Mouse (Mus musculus) retina, adult 2 months (tissue): ENCODE measurements at regions not wholly inside any gene's neighbourhood (a gene's known extent, or its start where the extent isn't known, plus 50 kb on each side); places are given as distances from the start of the nearest gene placed in this dataset.

ENCODE experiments used
- DNase-seq: peaks from one replicate; pipeline ENCODE4 v3.0.0-alpha.2; 2012; ENCODE audit warnings: low read depth, low spot score

DNA sequence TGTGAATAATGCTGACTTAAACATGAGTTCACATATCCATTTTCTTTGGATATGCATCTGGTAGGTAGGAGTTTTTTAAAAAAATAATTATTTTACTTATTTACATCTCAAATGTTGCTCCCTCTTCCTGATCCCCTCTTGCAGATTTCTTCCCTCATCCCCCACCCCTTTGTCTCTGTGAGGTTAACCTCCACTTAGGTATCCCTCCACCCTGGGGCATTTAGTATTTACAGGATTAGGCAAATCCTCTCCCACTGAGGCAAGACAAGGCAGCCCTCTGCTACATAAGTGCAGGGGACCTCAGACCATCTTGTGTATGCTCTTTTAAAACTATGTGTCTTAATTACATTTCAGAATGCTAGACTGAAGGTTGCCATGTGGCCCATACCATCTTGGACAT lies 155.2 kb upstream of the Shcbp1 start:
- no peak for DNase-seq

GRCm38 (mm10) chr8:4934035-4934434 lies 154.7 kb upstream of the Shcbp1 start:
- no peak for DNase-seq

GRCm38 (mm10) chr8:4916447-4916846 lies 137.1 kb upstream of the Shcbp1 start:
- no peak for DNase-seq

- no peak for DNase-seq
Observed at GRCm38 (mm10) chr8:4895046-4895445, 115.7 kb upstream of the Shcbp1 start.

DNA sequence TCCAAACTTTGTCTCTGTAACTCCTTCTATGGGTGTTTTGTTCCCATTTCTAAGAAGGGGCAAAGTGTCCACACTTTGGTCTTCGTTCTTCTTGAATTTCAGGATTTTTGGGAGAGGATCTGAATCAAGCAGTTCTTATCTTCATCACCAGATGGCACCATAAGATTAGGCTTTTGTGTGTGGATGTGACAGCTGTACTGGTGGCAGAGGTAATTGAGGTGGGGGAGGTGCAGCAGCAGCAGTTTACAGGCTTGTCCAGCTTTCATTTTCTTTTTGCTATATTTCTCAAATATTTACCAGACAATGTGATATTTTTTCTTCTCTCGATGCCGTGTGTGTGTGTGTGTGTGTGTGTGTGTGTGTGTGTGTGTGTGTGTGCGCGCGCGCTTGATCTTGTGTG lies 89.4 kb upstream of the Shcbp1 start:
- peak; percentile 36 for DNase-seq

DNA sequence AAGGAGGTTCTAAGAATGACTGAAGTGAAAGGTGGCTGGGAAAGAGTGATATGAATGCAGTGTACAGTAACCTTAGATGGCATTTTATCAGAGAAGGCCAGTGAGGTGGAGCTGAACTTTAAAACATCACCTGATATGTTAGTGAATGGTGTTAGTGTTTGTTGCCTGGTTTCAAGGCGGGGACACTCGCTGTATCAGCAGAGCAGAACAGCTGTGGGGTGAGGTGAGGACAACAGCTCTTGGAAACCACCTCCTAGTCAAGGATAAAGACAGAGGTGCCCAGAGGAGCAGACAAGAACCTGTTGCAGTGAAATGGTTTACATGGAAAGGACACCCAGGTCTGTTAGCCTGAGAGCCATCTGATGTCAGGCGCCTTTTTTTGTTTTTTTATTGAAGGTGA lies 59.7 kb upstream of the Shcbp1 start:
- DNase-seq: no peak

- no peak for DNase-seq
Observed at GRCm38 (mm10) chr8:4838527-4838926, 59.2 kb upstream of the Shcbp1 start.

GRCm38 (mm10) chr8:4837719-4838118 lies 58.4 kb upstream of the Shcbp1 start:
- no peak for DNase-seq

- no peak for DNase-seq
Observed at GRCm38 (mm10) chr8:4836651-4837050, 57.3 kb upstream of the Shcbp1 start.
